Mouse (Mus musculus) adrenal gland, postnatal 25 days (tissue): Measurements from ENCODE around the gene Diras1. TPM values are rescaled to one million over a fixed set of nuclear protein-coding genes. Genes with fewer than 3 reads are reported as not detected.
A peak's percentile ranks its signal among the peaks of the same experiment; 100 is the strongest.

Experiments used
- DNase-seq: peaks from one replicate; pipeline ENCODE4 v3.0.0; 2021; ENCODE audit warnings: mixed read lengths
- total RNA-seq: library from RNA; stranded (reverse); gene quantifications from 2 replicates; pipeline ENCODE4 v1.2.3, GENCODE M21; 2021

Gene Diras1
- total RNA-seq, 1 experiment from 2014 or later = 2.9 TPM

GRCm38 (mm10) chr10:81028219-81028618 is 2.8 kb upstream of the Diras1 start:
- no peak for DNase-seq

GRCm38 (mm10) chr10:81027331-81027730 is 1.9 kb upstream of the Diras1 start:
- DNase-seq = peak; percentile 54

GRCm38 (mm10) chr10:81026857-81027256 is 1.4 kb upstream of the Diras1 start:
- DNase-seq = no peak

- DNase-seq = peak; percentile 35
Observed at GRCm38 (mm10) chr10:81025047-81025621, 328 bp downstream of the Diras1 start.

- DNase-seq = no peak
Observed at GRCm38 (mm10) chr10:81024346-81024937, 1.0 kb downstream of the Diras1 start.

- no peak for DNase-seq
Observed at GRCm38 (mm10) chr10:81022744-81023143, 2.7 kb downstream of the Diras1 start.

- no peak for DNase-seq
Observed at GRCm38 (mm10) chr10:81021547-81022110, 3.8 kb downstream of the Diras1 start.

- no peak for DNase-seq
Observed at GRCm38 (mm10) chr10:81020207-81020606, 5.3 kb downstream of the Diras1 start.

GRCm38 (mm10) chr10:81019687-81020086 is 5.8 kb downstream of the Diras1 start:
- no peak for DNase-seq

GRCm38 (mm10) chr10:81018326-81018725 is 7.1 kb downstream of the Diras1 start:
- no peak for DNase-seq

- peak; percentile 79 for DNase-seq
Observed at GRCm38 (mm10) chr10:81016645-81017044, 8.8 kb downstream of the Diras1 start.

GRCm38 (mm10) chr10:81015666-81016065 is 9.8 kb downstream of the Diras1 start:
- DNase-seq = no peak

- peak; percentile 95 for DNase-seq
Observed at GRCm38 (mm10) chr10:81014393-81015384, 10.8 kb downstream of the Diras1 start, which contains the start of gene Gng7. Gene Gng7, minus strand, starts transcription at chr10:81014945.

GRCm38 (mm10) chr10:81010851-81011250 is 14.6 kb downstream of the Diras1 start:
- no peak for DNase-seq

- DNase-seq = no peak
Observed at GRCm38 (mm10) chr10:81007240-81007639, 18.2 kb downstream of the Diras1 start.

GRCm38 (mm10) chr10:81006005-81006677 is 19.3 kb downstream of the Diras1 start:
- DNase-seq = no peak

GRCm38 (mm10) chr10:81001161-81001560 is 24.3 kb downstream of the Diras1 start:
- DNase-seq = no peak

GRCm38 (mm10) chr10:81000197-81001062 is 25.0 kb downstream of the Diras1 start:
- DNase-seq = no peak

GRCm38 (mm10) chr10:80999362-81000196 is 25.9 kb downstream of the Diras1 start:
- DNase-seq = peak; percentile 86

- DNase-seq = peak; percentile 52
Observed at GRCm38 (mm10) chr10:80998778-80999177, 26.7 kb downstream of the Diras1 start.
